Mouse (Mus musculus): ENCODE data around the gene 1700006A11Rik. TPM values are rescaled to one million over a fixed set of nuclear protein-coding genes. Genes with fewer than 3 reads are reported as not detected.
"Not testable (repeated sequence)": the region's sequence is repeated elsewhere in the genome, so short reads cannot be mapped to it uniquely, and the experiment has no call there.

1700006A11Rik gene
- not detected in 2 replicates for polyA plus RNA-seq (2011; ENCODE audit: insufficient read depth, insufficient read length, low read depth, missing spikeins)

DNA sequence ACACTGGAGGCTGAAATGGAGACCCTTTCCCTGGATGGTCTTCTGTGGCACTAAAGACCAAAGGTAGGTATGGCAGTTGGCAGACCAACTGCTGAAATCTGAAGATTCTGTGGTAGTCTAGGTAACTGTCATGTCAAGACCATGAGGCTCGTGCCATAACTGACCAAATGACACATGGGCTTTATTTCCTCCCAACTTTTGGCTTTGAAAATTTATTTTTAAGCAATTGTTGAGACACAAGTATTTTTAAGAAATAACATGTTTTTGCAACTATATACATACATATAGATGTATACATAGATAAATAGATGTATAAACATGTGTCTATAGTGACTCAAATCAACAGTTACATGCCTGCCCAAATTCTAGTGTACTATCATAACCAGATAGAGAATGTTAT lies at the start of gene 1700006A11Rik:
1700006A11Rik (minus strand) TSS at position 101 of the 400 bp plus-strand sequence.
- Histone ChIP-seq H3K9ac (ENCODE audit: low read depth, poor library complexity, severe bottlenecking) (no peak within 1 kb of the TSS), H3K27ac (ENCODE audit: insufficient read depth, low read length) (no peak within 1 kb of the TSS), H3K4me3 (ENCODE audit: low read depth, low read length) (no peak within 1 kb of the TSS), H3K9me3 (replicated peaks; ENCODE audit: control insufficient read depth, insufficient read depth, low read length, poor library complexity, severe bottlenecking) (no peaks in the 10 kb centered on the region), H3K27me3 (ENCODE audit: control insufficient read depth, insufficient read depth, low read length, poor library complexity, severe bottlenecking) (no peaks in the 10 kb centered on the region), H3K4me1 (ENCODE audit: control insufficient read depth, insufficient read depth, low read length) (no peaks in the 10 kb centered on the region), H3K36me3 (ENCODE audit: control insufficient read depth, insufficient read depth, low read length, poor library complexity, severe bottlenecking) (no peaks in the 10 kb centered on the region)
- TF ChIP-seq CTCF (IDR thresholded peaks at IDR 0.05; ENCODE audit: low read depth, low read length), result no peak
- no peak for TF ChIP-seq POLR2A (IDR thresholded peaks at IDR 0.05; ENCODE audit: insufficient read depth, low read length)
- TF ChIP-seq EP300 (IDR thresholded peaks at IDR 0.05; ENCODE audit: insufficient read depth, low read depth, low read length), result no peak

DNA sequence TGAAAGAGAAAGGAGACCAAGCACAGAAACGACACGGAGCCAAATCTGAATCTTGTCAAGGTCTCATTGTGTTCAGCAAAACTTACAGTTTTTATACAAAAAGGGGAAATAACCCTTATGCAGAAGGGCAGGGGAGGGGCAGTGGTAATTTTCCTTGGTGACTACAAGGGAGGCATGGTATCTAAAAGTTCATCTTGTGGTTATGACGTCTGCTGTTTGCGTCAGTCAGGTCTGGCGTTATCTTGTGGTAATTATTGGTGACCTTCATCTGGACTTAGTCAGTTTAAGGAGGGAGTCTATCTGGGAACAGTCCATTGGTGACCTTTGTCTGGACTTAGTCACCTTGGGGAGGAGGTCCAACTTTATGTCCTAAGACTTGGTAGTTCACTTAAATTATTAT lies 48.5 kb upstream of the 1700006A11Rik start:
- H3K9ac ChIP-seq (ENCODE audit: low read depth, poor library complexity, severe bottlenecking); H3K9me3 ChIP-seq (replicated peaks; ENCODE audit: control insufficient read depth, insufficient read depth, low read length, poor library complexity, severe bottlenecking); H3K4me3 ChIP-seq (ENCODE audit: low read depth, low read length); H3K4me1 ChIP-seq (ENCODE audit: control insufficient read depth, insufficient read depth, low read length); H3K36me3 ChIP-seq (ENCODE audit: control insufficient read depth, insufficient read depth, low read length, poor library complexity, severe bottlenecking); H3K27ac ChIP-seq (ENCODE audit: insufficient read depth, low read length); H3K27me3 ChIP-seq (ENCODE audit: control insufficient read depth, insufficient read depth, low read length, poor library complexity, severe bottlenecking): not testable (repeated sequence)

DNA sequence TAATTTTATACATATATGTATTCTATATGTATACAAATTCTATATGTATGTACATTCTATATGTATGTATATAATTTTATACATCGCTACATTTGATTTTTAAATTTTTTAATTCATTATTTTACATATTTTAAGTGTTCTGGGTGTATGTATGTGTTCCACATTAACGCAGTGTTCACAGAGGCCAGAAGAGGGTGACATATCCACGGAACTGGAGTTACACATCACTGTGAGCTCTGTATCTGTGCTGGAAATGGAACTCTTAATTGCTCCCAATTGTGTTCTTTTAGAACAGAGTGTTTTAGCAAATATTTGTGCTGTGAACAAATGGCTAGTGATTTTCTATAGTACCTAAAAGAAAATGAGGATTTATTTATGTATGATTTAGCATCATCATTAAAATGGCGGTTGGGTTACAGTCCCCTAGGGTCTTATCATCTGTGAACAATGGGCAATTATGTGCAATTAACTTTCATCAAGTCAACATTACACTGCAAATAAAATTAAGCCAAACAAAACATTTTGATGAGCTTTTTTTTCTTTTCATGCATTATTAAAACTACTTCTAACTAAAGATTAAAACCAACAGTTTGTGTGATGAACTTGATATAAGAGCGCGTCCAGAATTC lies 40.4 kb upstream of the 1700006A11Rik start:
- Histone ChIP-seq H3K9me3 (replicated peaks; ENCODE audit: control insufficient read depth, insufficient read depth, low read length, poor library complexity, severe bottlenecking) (no peaks in the 10 kb centered on the region), H3K27me3 (ENCODE audit: control insufficient read depth, insufficient read depth, low read length, poor library complexity, severe bottlenecking) (no peaks in the 10 kb centered on the region), H3K36me3 (ENCODE audit: control insufficient read depth, insufficient read depth, low read length, poor library complexity, severe bottlenecking) (no peaks in the 10 kb centered on the region)

DNA sequence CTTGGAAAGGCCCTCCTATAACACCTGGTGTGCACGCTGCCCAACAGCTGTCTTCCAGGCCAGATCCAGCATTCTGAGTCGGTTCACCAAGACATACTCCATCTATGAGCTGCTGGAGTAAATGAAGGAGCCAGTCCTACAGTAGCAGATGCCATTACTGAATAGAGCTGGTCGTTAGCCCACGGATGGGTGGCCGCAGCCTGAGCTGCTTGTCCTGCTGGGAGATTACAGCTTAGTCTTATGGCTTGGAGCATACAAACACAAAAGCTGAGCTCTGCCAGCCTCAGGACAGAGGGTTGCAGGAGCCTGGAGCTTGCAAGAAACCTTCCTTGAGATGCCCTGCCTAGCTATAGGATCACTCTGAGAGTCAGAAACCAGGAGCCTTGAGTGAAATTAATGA lies 33.6 kb downstream of the 1700006A11Rik start:
- Histone ChIP-seq H3K36me3 (ENCODE audit: control insufficient read depth, insufficient read depth, low read length, poor library complexity, severe bottlenecking) (no peaks in the 10 kb centered on the region), H3K4me3 (ENCODE audit: low read depth, low read length) (no peak overlapping the region), H3K9me3 (replicated peaks; ENCODE audit: control insufficient read depth, insufficient read depth, low read length, poor library complexity, severe bottlenecking) (no peaks in the 10 kb centered on the region), H3K27ac (ENCODE audit: insufficient read depth, low read length) (no peak overlapping the region), H3K9ac (ENCODE audit: low read depth, poor library complexity, severe bottlenecking) (no peak overlapping the region), H3K4me1 (ENCODE audit: control insufficient read depth, insufficient read depth, low read length) (no peaks in the 10 kb centered on the region), H3K27me3 (ENCODE audit: control insufficient read depth, insufficient read depth, low read length, poor library complexity, severe bottlenecking) (no peaks in the 10 kb centered on the region)
- TF ChIP-seq CTCF (IDR thresholded peaks at IDR 0.05; ENCODE audit: low read depth, low read length) (no peak), POLR2A (IDR thresholded peaks at IDR 0.05; ENCODE audit: insufficient read depth, low read length) (no peak), EP300 (IDR thresholded peaks at IDR 0.05; ENCODE audit: insufficient read depth, low read depth, low read length) (no peak)

More for the DNA sequence above, 40.4 kb upstream of the 1700006A11Rik start:
- Histone ChIP-seq H3K9ac (ENCODE audit: low read depth, poor library complexity, severe bottlenecking) (no peak overlapping the region), H3K27ac (ENCODE audit: insufficient read depth, low read length) (no peak overlapping the region), H3K4me1 (ENCODE audit: control insufficient read depth, insufficient read depth, low read length) (no peaks in the 10 kb centered on the region), H3K4me3 (ENCODE audit: low read depth, low read length) (no peak overlapping the region)
- no peak for TF ChIP-seq CTCF (IDR thresholded peaks at IDR 0.05; ENCODE audit: low read depth, low read length)
- no peak for TF ChIP-seq POLR2A (IDR thresholded peaks at IDR 0.05; ENCODE audit: insufficient read depth, low read length)
- no peak for TF ChIP-seq EP300 (IDR thresholded peaks at IDR 0.05; ENCODE audit: insufficient read depth, low read depth, low read length)

DNA sequence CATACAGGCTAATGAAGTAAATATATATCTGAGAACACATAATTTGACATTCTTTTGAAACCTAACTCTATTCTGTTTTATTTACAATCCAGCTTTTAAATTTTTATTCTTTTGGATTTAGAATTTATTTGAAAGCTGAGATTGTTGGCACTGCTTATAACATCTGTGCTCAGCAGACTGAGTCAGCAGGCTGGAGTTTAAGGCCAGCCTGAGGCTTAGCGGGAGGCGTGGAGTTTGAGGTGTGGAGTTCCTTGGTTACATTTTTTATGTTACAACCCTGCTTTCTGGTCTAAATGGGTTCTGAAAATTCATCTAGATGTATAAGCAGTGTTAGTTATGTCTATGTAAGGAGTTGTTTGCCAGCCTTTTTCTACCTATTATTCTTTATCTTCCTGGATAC lies 35.7 kb downstream of the 1700006A11Rik start:
- no peaks in the 10 kb centered on the region for H3K27me3 ChIP-seq (ENCODE audit: control insufficient read depth, insufficient read depth, low read length, poor library complexity, severe bottlenecking)
- TF ChIP-seq EP300 (IDR thresholded peaks at IDR 0.05; ENCODE audit: insufficient read depth, low read depth, low read length), result no peak
- no peak for TF ChIP-seq CTCF (IDR thresholded peaks at IDR 0.05; ENCODE audit: low read depth, low read length)
- TF ChIP-seq POLR2A (IDR thresholded peaks at IDR 0.05; ENCODE audit: insufficient read depth, low read length), result no peak
- H3K27ac ChIP-seq (ENCODE audit: insufficient read depth, low read length), result no peak overlapping the region
- no peak overlapping the region for H3K9ac ChIP-seq (ENCODE audit: low read depth, poor library complexity, severe bottlenecking)
- no peaks in the 10 kb centered on the region for H3K9me3 ChIP-seq (replicated peaks; ENCODE audit: control insufficient read depth, insufficient read depth, low read length, poor library complexity, severe bottlenecking)
- H3K4me3 ChIP-seq (ENCODE audit: low read depth, low read length), result no peak overlapping the region
- no peaks in the 10 kb centered on the region for H3K36me3 ChIP-seq (ENCODE audit: control insufficient read depth, insufficient read depth, low read length, poor library complexity, severe bottlenecking)
- no peaks in the 10 kb centered on the region for H3K4me1 ChIP-seq (ENCODE audit: control insufficient read depth, insufficient read depth, low read length)

DNA sequence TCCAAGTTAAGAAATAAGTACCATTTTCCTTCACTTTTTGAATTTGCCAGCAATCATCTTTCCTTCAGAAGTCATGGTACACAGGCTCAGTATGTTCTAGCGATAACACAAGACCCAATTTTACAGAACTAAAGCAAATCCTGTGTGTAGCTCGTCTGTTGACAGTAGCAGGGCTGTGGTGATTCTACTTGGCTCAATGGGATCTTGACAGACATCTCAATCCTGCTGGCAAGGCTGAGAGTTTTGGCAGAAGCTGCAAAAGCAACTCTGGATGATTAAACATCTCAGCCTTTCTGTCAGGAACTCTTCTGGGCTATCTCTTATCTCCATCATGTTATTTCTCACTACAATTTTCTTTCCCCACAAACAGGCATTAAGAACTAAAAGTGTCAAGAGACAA lies 36.2 kb downstream of the 1700006A11Rik start:
- Histone ChIP-seq H3K9me3 (replicated peaks; ENCODE audit: control insufficient read depth, insufficient read depth, low read length, poor library complexity, severe bottlenecking) (no peaks in the 10 kb centered on the region), H3K9ac (ENCODE audit: low read depth, poor library complexity, severe bottlenecking) (no peak overlapping the region), H3K27me3 (ENCODE audit: control insufficient read depth, insufficient read depth, low read length, poor library complexity, severe bottlenecking) (no peaks in the 10 kb centered on the region), H3K36me3 (ENCODE audit: control insufficient read depth, insufficient read depth, low read length, poor library complexity, severe bottlenecking) (no peaks in the 10 kb centered on the region), H3K4me3 (ENCODE audit: low read depth, low read length) (no peak overlapping the region), H3K27ac (ENCODE audit: insufficient read depth, low read length) (no peak overlapping the region), H3K4me1 (ENCODE audit: control insufficient read depth, insufficient read depth, low read length) (no peaks in the 10 kb centered on the region)
- TF ChIP-seq POLR2A (IDR thresholded peaks at IDR 0.05; ENCODE audit: insufficient read depth, low read length) (no peak), EP300 (IDR thresholded peaks at IDR 0.05; ENCODE audit: insufficient read depth, low read depth, low read length) (no peak), CTCF (IDR thresholded peaks at IDR 0.05; ENCODE audit: low read depth, low read length) (no peak)

DNA sequence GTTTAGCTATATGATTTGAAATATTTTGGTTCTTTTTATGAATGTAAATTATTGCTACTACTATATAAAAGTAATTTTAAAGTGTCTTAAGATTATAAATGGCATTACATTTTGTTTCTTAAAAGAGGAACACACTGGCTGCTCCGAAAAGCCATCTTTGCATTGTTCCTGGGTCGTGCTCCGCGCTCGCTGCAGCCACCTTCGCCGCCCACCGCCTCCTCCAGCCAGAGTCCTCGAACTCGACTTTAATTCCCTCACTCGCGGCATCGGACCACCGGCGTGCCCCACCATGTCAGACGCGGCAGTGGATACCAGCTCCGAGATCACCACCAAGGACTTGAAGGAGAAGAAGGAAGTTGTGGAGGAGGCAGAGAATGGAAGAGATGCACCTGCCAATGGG lies 40.5 kb downstream of the 1700006A11Rik start:
- not testable (repeated sequence) for H3K36me3 ChIP-seq (ENCODE audit: control insufficient read depth, insufficient read depth, low read length, poor library complexity, severe bottlenecking); H3K4me3 ChIP-seq (ENCODE audit: low read depth, low read length); H3K9ac ChIP-seq (ENCODE audit: low read depth, poor library complexity, severe bottlenecking); H3K27ac ChIP-seq (ENCODE audit: insufficient read depth, low read length); H3K9me3 ChIP-seq (replicated peaks; ENCODE audit: control insufficient read depth, insufficient read depth, low read length, poor library complexity, severe bottlenecking); H3K4me1 ChIP-seq (ENCODE audit: control insufficient read depth, insufficient read depth, low read length); H3K27me3 ChIP-seq (ENCODE audit: control insufficient read depth, insufficient read depth, low read length, poor library complexity, severe bottlenecking)

Measured in ES-Bruce4 (cell line).